Mouse (Mus musculus): ENCODE results near the gene Phb. TPM values are rescaled to one million over a fixed set of nuclear protein-coding genes. Genes with fewer than 3 reads are reported as not detected.

Gene Phb
- polyA plus RNA-seq, 1 experiment from 2014 or later = 305 TPM

DNA sequence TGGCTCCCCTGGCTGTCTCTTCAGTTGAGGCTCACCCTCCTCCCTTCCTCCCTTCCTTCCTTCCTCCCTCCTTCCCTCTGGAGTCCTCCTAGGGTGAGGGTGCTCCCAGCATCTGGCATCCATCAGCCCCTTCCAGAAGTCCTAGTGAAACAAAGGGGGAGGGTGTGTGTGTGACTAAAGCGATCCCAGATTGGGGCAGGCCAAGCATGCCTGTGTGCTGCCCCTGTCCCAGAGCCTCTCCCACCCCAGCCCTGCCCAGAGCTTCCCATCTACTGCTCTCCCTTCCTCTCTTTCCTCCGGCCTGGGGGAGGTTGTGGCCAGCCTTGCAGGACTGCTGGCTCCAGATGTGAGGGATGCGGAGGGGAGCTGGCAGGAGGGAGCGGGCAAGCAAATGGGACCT is 35.5 kb upstream of the Phb start:
- Histone ChIP-seq H3K36me3 (ENCODE audit: control insufficient read depth, insufficient read depth, low read length) (no peaks in the 10 kb centered on the region), H3K27me3 (replicated peaks; ENCODE audit: control insufficient read depth, insufficient read depth, low read length) (no peaks in the 10 kb centered on the region), H3K4me3 (ENCODE audit: low read depth, low read length) (no peak overlapping the region), H3K27ac (ENCODE audit: low read depth) (peak overlapping the region; percentile 48), H3K4me2 (ENCODE audit: low read length) (no peak overlapping the region), H3K9me3 (ENCODE audit: control insufficient read depth, low read length) (no peaks in the 10 kb centered on the region), H3K9ac (ENCODE audit: low read length) (no peak overlapping the region), H3K4me1 (replicated peaks; ENCODE audit: control insufficient read depth, insufficient read depth, low read length) (peaks cover 17% of the 10 kb centered on the region)
- no peak for DNase-seq (ENCODE audit: low spot score)
- WGBS = 21% methylated on average over 4 of the region's 4 CpGs
- peak; percentile 51; the same call in 1 of the 2 replicates for ATAC-seq (replicated peaks; ENCODE audit: low FRiP score, low TSS enrichment, low read depth)

GRCm38 (mm10) chr11:95632474-95632873 is 34.3 kb upstream of the Phb start:
- no peak overlapping the region for H3K4me2 ChIP-seq (ENCODE audit: low read length)
- DNase-seq (ENCODE audit: low spot score) = no peak
- no peaks in the 10 kb centered on the region for H3K27me3 ChIP-seq (replicated peaks; ENCODE audit: control insufficient read depth, insufficient read depth, low read length)
- peak overlapping the region; percentile 48; the same call in 1 of the 2 replicates for H3K27ac ChIP-seq (ENCODE audit: low read depth)
- H3K9ac ChIP-seq (ENCODE audit: low read length) = no peak overlapping the region
- H3K36me3 ChIP-seq (ENCODE audit: control insufficient read depth, insufficient read depth, low read length) = no peaks in the 10 kb centered on the region
- WGBS = 72% methylated on average over 6 of the region's 6 CpGs
- ATAC-seq (replicated peaks; ENCODE audit: low FRiP score, low TSS enrichment, low read depth) = peak; percentile 70
- no peaks in the 10 kb centered on the region for H3K9me3 ChIP-seq (ENCODE audit: control insufficient read depth, low read length)
- no peak overlapping the region for H3K4me3 ChIP-seq (ENCODE audit: low read depth, low read length)
- peaks cover 17% of the 10 kb centered on the region for H3K4me1 ChIP-seq (replicated peaks; ENCODE audit: control insufficient read depth, insufficient read depth, low read length)

- no peak for ATAC-seq (replicated peaks; ENCODE audit: low FRiP score, low TSS enrichment, low read depth)
- Histone ChIP-seq H3K9me3 (ENCODE audit: control insufficient read depth, low read length) (no peaks in the 10 kb centered on the region), H3K4me3 (ENCODE audit: low read depth, low read length) (no peak overlapping the region), H3K4me2 (ENCODE audit: low read length) (no peak overlapping the region), H3K9ac (ENCODE audit: low read length) (no peak overlapping the region), H3K4me1 (replicated peaks; ENCODE audit: control insufficient read depth, insufficient read depth, low read length) (peaks cover 17% of the 10 kb centered on the region), H3K27ac (ENCODE audit: low read depth) (peak overlapping the region; percentile 48; the same call in 1 of the 2 replicates), H3K36me3 (ENCODE audit: control insufficient read depth, insufficient read depth, low read length) (no peaks in the 10 kb centered on the region), H3K27me3 (replicated peaks; ENCODE audit: control insufficient read depth, insufficient read depth, low read length) (no peaks in the 10 kb centered on the region)
- 74% methylated on average over 2 of the region's 2 CpGs for WGBS
- DNase-seq (ENCODE audit: low spot score) = no peak
Observed at GRCm38 (mm10) chr11:95633512-95634000, 33.2 kb upstream of the Phb start.

DNA sequence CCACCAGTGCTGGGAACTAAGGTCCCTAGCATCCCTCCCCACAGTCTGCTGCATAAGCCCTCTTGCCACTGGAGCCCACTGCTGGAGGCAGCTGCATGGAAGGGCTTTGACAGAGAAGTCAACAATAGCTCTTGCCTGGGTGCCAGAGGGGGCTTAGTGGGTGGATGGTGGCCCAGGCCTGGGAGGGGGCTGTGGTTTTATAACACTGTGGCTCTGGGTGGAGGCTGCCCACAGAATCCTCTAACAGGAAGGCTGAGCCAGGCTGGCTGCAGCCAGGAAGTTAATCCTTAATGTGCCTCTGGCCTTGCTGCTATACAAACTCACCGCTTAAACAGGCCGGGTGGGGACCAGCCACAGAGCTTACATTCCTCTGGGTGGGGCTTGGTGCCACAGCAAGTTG is 31.7 kb upstream of the Phb start:
- Histone ChIP-seq H3K4me2 (ENCODE audit: low read length) (no peak overlapping the region), H3K4me3 (ENCODE audit: low read depth, low read length) (no peak overlapping the region), H3K9ac (ENCODE audit: low read length) (no peak overlapping the region), H3K9me3 (ENCODE audit: control insufficient read depth, low read length) (no peaks in the 10 kb centered on the region), H3K27me3 (replicated peaks; ENCODE audit: control insufficient read depth, insufficient read depth, low read length) (no peaks in the 10 kb centered on the region), H3K4me1 (replicated peaks; ENCODE audit: control insufficient read depth, insufficient read depth, low read length) (peaks cover 17% of the 10 kb centered on the region), H3K36me3 (ENCODE audit: control insufficient read depth, insufficient read depth, low read length) (no peaks in the 10 kb centered on the region), H3K27ac (ENCODE audit: low read depth) (no peak overlapping the region)
- 6% methylated on average over 2 of the region's 2 CpGs for WGBS
- no peak for ATAC-seq (replicated peaks; ENCODE audit: low FRiP score, low TSS enrichment, low read depth)
- DNase-seq (ENCODE audit: low spot score) = no peak

- Histone ChIP-seq H3K27ac (ENCODE audit: low read depth) (peak overlapping the region; percentile 6; the same call in 1 of the 2 replicates), H3K27me3 (replicated peaks; ENCODE audit: control insufficient read depth, insufficient read depth, low read length) (0 out of 2 replicates have a peak, but pooled peaks cover 4% of the 10 kb centered on the region), H3K4me1 (replicated peaks; ENCODE audit: control insufficient read depth, insufficient read depth, low read length) (peaks cover 19% of the 10 kb centered on the region), H3K4me3 (ENCODE audit: low read depth, low read length) (no peak overlapping the region), H3K36me3 (ENCODE audit: control insufficient read depth, insufficient read depth, low read length) (no peaks in the 10 kb centered on the region), H3K9me3 (ENCODE audit: control insufficient read depth, low read length) (no peaks in the 10 kb centered on the region), H3K9ac (ENCODE audit: low read length) (no peak overlapping the region), H3K4me2 (ENCODE audit: low read length) (no peak overlapping the region)
- WGBS = 56% methylated on average over 2 of the region's 2 CpGs
- ATAC-seq (replicated peaks; ENCODE audit: low FRiP score, low TSS enrichment, low read depth) (no peak), DNase-seq (ENCODE audit: low spot score) (no peak)
Observed at GRCm38 (mm10) chr11:95640751-95641150, 26.0 kb upstream of the Phb start.

GRCm38 (mm10) chr11:95642534-95643280 is 24.1 kb upstream of the Phb start:
- no peak for DNase-seq (ENCODE audit: low spot score)
- H3K4me1 ChIP-seq (replicated peaks; ENCODE audit: control insufficient read depth, insufficient read depth, low read length) = peaks cover 21% of the 10 kb centered on the region
- H3K4me2 ChIP-seq (ENCODE audit: low read length) = no peak overlapping the region
- H3K9me3 ChIP-seq (ENCODE audit: control insufficient read depth, low read length) = no peaks in the 10 kb centered on the region
- WGBS = 33% methylated on average over 12 of the region's 12 CpGs
- no peak overlapping the region for H3K4me3 ChIP-seq (ENCODE audit: low read depth, low read length)
- no peak for ATAC-seq (replicated peaks; ENCODE audit: low FRiP score, low TSS enrichment, low read depth)
- no peak overlapping the region for H3K27ac ChIP-seq (ENCODE audit: low read depth)
- 0 out of 2 replicates have a peak, but pooled peaks cover 10% of the 10 kb centered on the region for H3K27me3 ChIP-seq (replicated peaks; ENCODE audit: control insufficient read depth, insufficient read depth, low read length)
- H3K9ac ChIP-seq (ENCODE audit: low read length) = no peak overlapping the region
- H3K36me3 ChIP-seq (ENCODE audit: control insufficient read depth, insufficient read depth, low read length) = no peaks in the 10 kb centered on the region

DNA sequence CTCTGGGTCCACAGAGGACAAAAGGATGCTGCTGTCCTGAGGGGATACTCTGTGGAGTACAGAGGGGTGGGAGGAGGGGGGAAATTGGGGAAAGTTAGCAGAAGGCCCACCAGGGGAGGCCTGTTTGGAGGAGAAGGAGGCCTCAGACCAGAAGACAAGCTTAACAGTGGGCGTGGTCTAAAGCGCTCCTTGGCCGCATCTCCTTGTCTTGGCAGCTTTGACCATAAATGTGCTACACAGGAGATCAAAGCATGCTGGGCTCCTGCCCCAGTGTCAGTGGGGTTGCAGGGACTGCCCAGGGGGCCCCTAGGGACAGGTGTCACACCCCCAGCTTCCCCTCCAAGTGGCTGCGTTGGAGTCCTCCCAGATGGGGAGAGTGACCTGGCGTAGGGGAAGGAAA is 22.9 kb upstream of the Phb start:
- Histone ChIP-seq H3K9ac (ENCODE audit: low read length) (no peak overlapping the region), H3K4me1 (replicated peaks; ENCODE audit: control insufficient read depth, insufficient read depth, low read length) (peaks cover 21% of the 10 kb centered on the region), H3K27ac (ENCODE audit: low read depth) (no peak overlapping the region), H3K4me3 (ENCODE audit: low read depth, low read length) (no peak overlapping the region), H3K27me3 (replicated peaks; ENCODE audit: control insufficient read depth, insufficient read depth, low read length) (0 out of 2 replicates have a peak, but pooled peaks cover 10% of the 10 kb centered on the region), H3K4me2 (ENCODE audit: low read length) (no peak overlapping the region), H3K9me3 (ENCODE audit: control insufficient read depth, low read length) (no peaks in the 10 kb centered on the region), H3K36me3 (ENCODE audit: control insufficient read depth, insufficient read depth, low read length) (no peaks in the 10 kb centered on the region)
- no peak for DNase-seq (ENCODE audit: low spot score)
- WGBS = 33% methylated on average over 5 of the region's 5 CpGs
- 0 out of 2 replicates have a peak, but pooled peaks have one; percentile 13 for ATAC-seq (replicated peaks; ENCODE audit: low FRiP score, low TSS enrichment, low read depth)

GRCm38 (mm10) chr11:95644381-95644780 is 22.4 kb upstream of the Phb start:
- no peak overlapping the region for H3K27ac ChIP-seq (ENCODE audit: low read depth)

More at GRCm38 (mm10) chr11:95644381-95644780, 22.4 kb upstream of the Phb start:
- 0 out of 2 replicates have a peak, but pooled peaks cover 10% of the 10 kb centered on the region for H3K27me3 ChIP-seq (replicated peaks; ENCODE audit: control insufficient read depth, insufficient read depth, low read length)
- ATAC-seq (replicated peaks; ENCODE audit: low FRiP score, low TSS enrichment, low read depth) (no peak), DNase-seq (ENCODE audit: low spot score) (no peak)
- WGBS = 62% methylated on average over 7 of the region's 7 CpGs
- peaks cover 21% of the 10 kb centered on the region for H3K4me1 ChIP-seq (replicated peaks; ENCODE audit: control insufficient read depth, insufficient read depth, low read length)
- no peak overlapping the region for H3K4me3 ChIP-seq (ENCODE audit: low read depth, low read length)
- H3K9me3 ChIP-seq (ENCODE audit: control insufficient read depth, low read length) = no peaks in the 10 kb centered on the region
- H3K4me2 ChIP-seq (ENCODE audit: low read length) = no peak overlapping the region
- H3K9ac ChIP-seq (ENCODE audit: low read length) = no peak overlapping the region
- H3K36me3 ChIP-seq (ENCODE audit: control insufficient read depth, insufficient read depth, low read length) = no peaks in the 10 kb centered on the region
